Mouse (Mus musculus) stomach, embryonic 14.5 days (tissue): ENCODE measurements at regions not wholly inside any gene's neighbourhood (a gene's known extent, or its start where the extent isn't known, plus 50 kb on each side); places are given as distances from the start of the nearest gene placed in this dataset.

Source experiments
- ATAC-seq: fragments of 200-750 bp; cut with Nextera tagmentation; 2 replicates; pipeline ENCODE4 v1.8.0; 2017; ENCODE audit warnings: low read depth, moderate TSS enrichment; ENCODE audit not compliant: insufficient number of reproducible peaks, insufficient read depth, low FRiP score
- H3K27ac ChIP-seq: fragments of 300-500 bp; sonication (generic); 2 replicates; pipeline ENCODE4 v1.5.1; 2014; ENCODE audit warnings: mild to moderate bottlenecking, low read length, moderate library complexity, mixed read lengths
- H3K27me3 ChIP-seq: fragments of 300-500 bp; sonication (generic); 2 replicates; pipeline ENCODE4 v1.6.1; 2014; ENCODE audit warnings: low read length, control low read depth, mixed read lengths; ENCODE audit not compliant: control insufficient read depth, insufficient read depth
- H3K36me3 ChIP-seq: fragments of 300-500 bp; sonication (generic); 2 replicates; pipeline ENCODE4 v1.6.1; 2014; ENCODE audit warnings: mild to moderate bottlenecking, control low read depth, low read length, moderate library complexity, mixed read lengths; ENCODE audit not compliant: control insufficient read depth, insufficient read depth
- H3K4me1 ChIP-seq: fragments of 300-500 bp; sonication (generic); 2 replicates; pipeline ENCODE4 v1.6.1; 2014; ENCODE audit warnings: low read length, control low read depth, mixed read lengths; ENCODE audit not compliant: control insufficient read depth, insufficient read depth
- H3K4me2 ChIP-seq: fragments of 300-500 bp; sonication (generic); replicated peaks from 2 replicates; pipeline ENCODE4 v1.6.1; 2014; ENCODE audit warnings: low read depth, low read length, control low read depth
- H3K4me3 ChIP-seq: fragments of 300-500 bp; sonication (generic); 2 replicates; pipeline ENCODE4 v1.5.1; 2014; ENCODE audit warnings: low read depth, low read length, control low read depth
- H3K9ac ChIP-seq: fragments of 300-500 bp; sonication (generic); replicated peaks from 2 replicates; pipeline ENCODE4 v1.6.1; 2014; ENCODE audit warnings: low read depth, mild to moderate bottlenecking, control low read depth, low read length, moderate library complexity, mixed read lengths
- H3K9me3 ChIP-seq: fragments of 300-500 bp; sonication (generic); 2 replicates; pipeline ENCODE4 v1.6.1; 2016; ENCODE audit warnings: low read depth, low read length, control low read depth; ENCODE audit not compliant: control insufficient read depth
- WGBS: fragments of 180-500 bp; shearing (Covaris S2); extraction: QIAGEN DNeasy Blood & Tissue Kit; methylation state at CpG from one replicate; pipeline ENCODE4 v1.1.7; 2014; 5-methylcytosine and 5-hydroxymethylcytosine counted together

GRCm38 (mm10) chr5:44352324-44352723 lies 125.9 kb upstream of the Tapt1 start:
- Histone ChIP-seq H3K4me1 (no peaks in the 10 kb centered on the region), H3K4me2 (no peak overlapping the region), H3K9ac (no peak overlapping the region), H3K36me3 (no peaks in the 10 kb centered on the region), H3K9me3 (no peaks in the 10 kb centered on the region), H3K4me3 (no peak overlapping the region), H3K27ac (no peak overlapping the region), H3K27me3 (no peaks in the 10 kb centered on the region)
- ATAC-seq = no peak
- WGBS = 77% methylated on average over 1 of the region's 1 CpGs

DNA sequence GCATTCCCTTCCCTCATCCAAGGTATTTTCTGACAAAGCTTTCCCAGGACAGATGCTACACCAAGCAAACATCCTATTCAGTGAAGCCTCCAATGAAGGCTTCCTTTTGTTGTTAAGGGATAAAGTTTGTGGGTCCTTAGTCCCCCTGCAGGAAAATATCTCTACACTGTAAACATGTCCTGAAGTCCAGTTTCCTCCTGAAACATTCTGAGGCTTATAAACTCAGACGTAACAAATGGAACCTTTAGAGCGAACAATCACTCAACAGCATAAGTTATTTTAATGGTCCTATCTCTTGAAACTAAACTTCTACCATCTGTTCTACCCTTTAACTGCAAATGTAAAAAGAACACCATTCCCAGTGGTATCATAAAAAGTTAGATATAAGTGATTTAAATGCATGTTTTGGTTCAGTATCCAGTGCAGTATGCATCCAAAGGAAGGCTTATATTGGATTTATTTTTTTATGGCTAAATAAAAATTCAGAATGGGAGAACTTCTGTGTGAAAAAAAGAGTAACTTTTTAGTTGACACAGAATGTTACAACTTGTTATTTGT lies 115.1 kb upstream of the Tapt1 start:
- Histone ChIP-seq H3K4me3 (no peak overlapping the region), H3K27me3 (no peaks in the 10 kb centered on the region), H3K4me2 (no peak overlapping the region), H3K4me1 (no peaks in the 10 kb centered on the region), H3K9ac (no peak overlapping the region), H3K27ac (no peak overlapping the region), H3K36me3 (no peaks in the 10 kb centered on the region), H3K9me3 (no peaks in the 10 kb centered on the region)
- WGBS = 60% methylated on average over 2 of the region's 2 CpGs
- no peak for ATAC-seq

DNA sequence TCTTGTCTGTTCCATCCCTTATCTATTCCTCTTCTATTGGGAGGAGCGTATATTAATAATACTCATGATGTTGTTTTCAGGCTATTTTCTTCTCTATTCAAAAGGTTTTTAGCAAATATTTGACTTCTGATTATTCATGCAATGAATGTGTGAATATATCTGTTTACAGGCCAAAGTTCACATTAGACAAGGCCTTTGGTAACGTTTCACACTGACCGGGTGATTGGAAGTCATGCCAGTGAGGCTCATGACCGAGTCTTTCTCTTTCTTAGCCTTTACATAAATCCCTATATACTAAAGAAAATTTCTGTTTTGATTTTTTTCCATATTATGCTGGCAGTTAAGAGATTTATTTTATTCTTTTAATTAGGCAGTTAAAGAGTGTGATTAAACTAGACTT lies 112.2 kb upstream of the Tapt1 start:
- WGBS = 74% methylated on average over 4 of the region's 4 CpGs
- Histone ChIP-seq H3K9me3 (no peaks in the 10 kb centered on the region), H3K4me2 (no peak overlapping the region), H3K9ac (no peak overlapping the region), H3K36me3 (no peaks in the 10 kb centered on the region), H3K4me3 (no peak overlapping the region), H3K27ac (no peak overlapping the region), H3K4me1 (no peaks in the 10 kb centered on the region), H3K27me3 (no peaks in the 10 kb centered on the region)
- no peak for ATAC-seq

DNA sequence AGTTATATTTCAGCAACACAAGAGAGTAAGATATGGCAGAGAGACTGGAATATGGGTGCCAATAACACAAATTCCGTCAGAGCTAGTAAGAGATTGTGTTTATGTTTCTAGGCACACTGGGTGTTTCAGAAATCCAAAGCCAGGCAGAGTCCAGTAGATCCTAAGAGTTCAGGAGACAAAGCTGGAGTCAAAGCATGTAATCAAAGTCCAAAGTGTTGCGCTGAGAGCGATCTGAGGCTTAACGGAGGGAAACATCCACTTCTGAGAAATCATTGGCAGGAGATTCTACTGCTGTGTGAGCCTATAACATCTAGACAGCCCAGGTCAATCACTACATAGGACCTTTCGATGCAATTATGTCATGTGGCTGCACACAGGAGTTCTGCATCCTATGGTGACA lies 109.3 kb upstream of the Tapt1 start:
- Histone ChIP-seq H3K4me3 (no peak overlapping the region), H3K36me3 (no peaks in the 10 kb centered on the region), H3K4me1 (no peaks in the 10 kb centered on the region), H3K27ac (no peak overlapping the region), H3K4me2 (no peak overlapping the region), H3K9me3 (no peaks in the 10 kb centered on the region), H3K9ac (no peak overlapping the region), H3K27me3 (no peaks in the 10 kb centered on the region)
- no peak for ATAC-seq
- WGBS = 88% methylated on average over 5 of the region's 5 CpGs

DNA sequence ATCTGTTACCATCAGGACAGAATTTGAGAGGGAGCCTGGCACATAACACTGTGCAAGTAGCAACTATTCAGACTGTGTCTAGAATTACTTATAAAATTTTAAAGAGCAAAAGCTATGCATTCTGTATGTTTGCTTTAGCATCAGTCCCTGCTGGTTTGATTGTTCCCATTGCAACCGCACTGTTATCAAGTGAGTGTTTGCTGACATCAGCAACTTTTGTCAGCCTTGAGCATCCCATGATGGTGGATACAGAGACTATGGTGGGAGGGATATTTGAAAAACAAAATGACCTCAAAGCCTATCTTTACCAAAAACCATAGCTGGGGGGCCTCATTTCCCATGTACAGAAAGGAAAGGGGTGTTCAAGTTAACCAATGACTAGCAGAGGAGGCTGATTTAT lies 93.2 kb upstream of the Tapt1 start:
- Histone ChIP-seq H3K4me2 (no peak overlapping the region), H3K4me1 (no peaks in the 10 kb centered on the region), H3K9me3 (no peaks in the 10 kb centered on the region), H3K4me3 (no peak overlapping the region), H3K27ac (no peak overlapping the region), H3K9ac (no peak overlapping the region), H3K36me3 (no peaks in the 10 kb centered on the region), H3K27me3 (no peaks in the 10 kb centered on the region)
- WGBS = 98% methylated on average over 1 of the region's 1 CpGs
- no peak for ATAC-seq

GRCm38 (mm10) chr5:44306769-44307557 lies 80.5 kb upstream of the Tapt1 start:
- 21% methylated on average over 16 of the region's 16 CpGs for WGBS
- Histone ChIP-seq H3K4me3 (no peak overlapping the region), H3K27ac (no peak overlapping the region), H3K4me2 (peak overlapping the region; percentile 3; the same call in 1 of the 2 replicates), H3K27me3 (no peaks in the 10 kb centered on the region), H3K4me1 (no peaks in the 10 kb centered on the region), H3K9me3 (no peaks in the 10 kb centered on the region), H3K36me3 (no peaks in the 10 kb centered on the region), H3K9ac (no peak overlapping the region)
- ATAC-seq = peak; percentile 58; the same call in 1 of the 2 replicates

DNA sequence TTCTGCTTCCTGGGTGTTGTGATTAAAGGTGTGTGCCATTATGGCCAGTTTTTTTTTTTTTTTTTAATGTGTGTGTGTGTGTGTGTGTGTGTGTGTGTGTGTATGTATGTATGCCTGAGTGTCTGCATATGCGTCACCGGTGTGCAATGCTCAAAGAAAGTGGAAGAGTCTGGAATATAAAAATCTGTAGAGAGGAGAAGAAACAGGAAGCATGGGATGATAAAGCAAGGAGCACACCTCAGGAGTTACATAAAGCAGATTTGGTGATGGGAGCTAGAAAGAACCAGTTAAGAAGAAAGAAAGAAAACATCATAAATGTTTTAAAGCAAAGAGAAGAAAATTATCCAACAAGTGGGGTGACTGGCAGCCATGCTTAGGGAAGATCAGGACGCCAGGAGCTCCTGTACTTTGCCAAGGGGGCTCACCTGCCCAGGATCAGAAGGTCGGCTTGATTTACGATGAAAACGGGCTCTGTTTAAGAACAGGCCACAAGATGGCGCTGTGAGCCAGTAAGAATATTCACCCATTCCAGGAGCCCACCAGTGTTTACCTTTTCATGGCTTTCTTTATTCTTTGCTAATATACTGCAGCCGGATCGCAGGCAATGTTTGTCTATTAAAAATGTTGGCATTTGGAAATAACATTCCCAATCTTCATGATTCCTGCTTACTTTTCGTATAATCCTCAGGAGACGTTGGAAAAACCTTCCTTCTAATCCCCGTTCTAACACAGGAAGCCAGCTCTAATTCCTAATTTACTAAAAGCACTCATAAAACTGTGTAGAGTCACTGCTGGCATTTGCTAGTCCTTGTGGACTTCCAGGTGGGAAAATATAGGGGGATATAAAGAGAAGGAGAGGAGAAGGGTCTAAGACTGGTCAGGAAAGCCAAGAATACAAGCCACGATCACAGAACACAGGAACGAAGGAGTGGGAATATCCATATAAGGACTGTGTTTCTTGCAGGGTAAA lies 77.7 kb upstream of the Tapt1 start:
- H3K4me2 ChIP-seq = no peak overlapping the region
- H3K9me3 ChIP-seq = no peaks in the 10 kb centered on the region
- no peak overlapping the region for H3K9ac ChIP-seq
- H3K27ac ChIP-seq = no peak overlapping the region
- 26% methylated on average over 14 of the region's 14 CpGs for WGBS
- no peak overlapping the region for H3K4me3 ChIP-seq
- H3K4me1 ChIP-seq = no peaks in the 10 kb centered on the region
- H3K36me3 ChIP-seq = no peaks in the 10 kb centered on the region
- 0 out of 2 replicates have a peak, but pooled peaks have one; percentile 49 for ATAC-seq
- no peaks in the 10 kb centered on the region for H3K27me3 ChIP-seq

DNA sequence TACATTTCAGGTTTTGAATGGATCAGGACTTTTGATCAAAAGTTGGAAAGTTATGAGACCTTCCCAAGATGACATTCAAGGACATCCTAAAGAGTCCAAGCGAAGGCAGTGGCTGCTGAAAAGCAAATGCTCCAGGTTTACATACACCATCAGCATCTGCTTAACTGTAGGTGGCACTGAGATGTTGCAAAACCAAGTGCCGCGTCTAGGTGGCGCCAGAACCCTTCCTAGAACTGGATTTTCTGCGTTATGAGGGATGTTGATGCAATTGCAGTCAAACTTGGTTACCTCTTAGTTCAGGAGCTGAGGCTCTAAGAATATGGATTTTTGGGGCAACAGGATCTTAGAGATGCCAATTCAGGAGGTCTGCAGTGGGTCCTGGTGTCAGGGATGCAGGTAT lies 58.0 kb upstream of the Tapt1 start:
- WGBS = 8% methylated on average over 5 of the region's 5 CpGs

More for the DNA sequence above, 58.0 kb upstream of the Tapt1 start:
- Histone ChIP-seq H3K27me3 (no peaks in the 10 kb centered on the region), H3K36me3 (no peaks in the 10 kb centered on the region), H3K9me3 (no peaks in the 10 kb centered on the region), H3K4me2 (no peak overlapping the region), H3K9ac (no peak overlapping the region), H3K4me1 (no peaks in the 10 kb centered on the region), H3K4me3 (no peak overlapping the region), H3K27ac (no peak overlapping the region)
- no peak for ATAC-seq
